Mouse (Mus musculus) embryonic fibroblast, embryonic 13.5 days (primary cell): ENCODE measurements at regions not wholly inside any gene's neighbourhood (a gene's known extent, or its start where the extent isn't known, plus 50 kb on each side); places are given as distances from the start of the nearest gene placed in this dataset.

Experiments
- CTCF ChIP-seq: IDR thresholded peaks from 2 replicates; pipeline ENCODE4 v1.5.1; 2011; ENCODE audit warnings: mild to moderate bottlenecking, control low read depth, low read length, moderate library complexity, borderline replicate concordance; ENCODE audit not compliant: insufficient read depth
- POLR2A ChIP-seq: IDR thresholded peaks from 2 replicates; pipeline ENCODE4 v1.6.1; 2011; ENCODE audit warnings: low read depth, mild to moderate bottlenecking, control low read depth, low read length, moderate library complexity

DNA sequence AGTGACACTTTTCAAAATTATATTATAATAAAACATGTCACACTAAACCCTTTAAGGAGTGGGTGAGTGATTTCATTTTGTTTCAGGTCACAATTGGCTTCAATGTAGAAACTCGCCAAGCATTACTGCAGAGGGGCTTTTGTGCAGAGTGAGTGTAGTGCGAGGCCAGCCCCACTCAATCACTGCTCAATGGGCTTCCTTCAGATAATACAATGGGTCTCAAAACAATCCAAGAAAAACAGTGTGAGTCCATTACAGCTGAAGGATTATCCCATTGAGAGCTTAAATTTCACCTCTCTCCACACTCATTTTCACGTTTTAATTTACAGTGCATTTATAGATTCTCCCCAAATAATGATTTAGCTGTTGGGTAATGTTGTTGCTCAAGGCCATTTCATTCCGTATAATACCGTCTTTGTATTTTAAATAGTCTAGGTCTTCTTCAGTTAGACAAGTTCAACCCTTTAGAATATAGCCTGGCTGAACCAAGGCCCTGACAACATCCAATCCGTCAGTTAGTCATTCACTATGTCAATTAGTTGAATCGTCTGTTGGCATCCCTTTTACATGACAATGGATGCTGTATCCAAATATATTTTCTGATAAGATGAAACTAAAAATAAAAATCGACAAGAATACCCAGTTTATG, 425.7 kb upstream of the Slit2 start:
- TF ChIP-seq POLR2A (no peak), CTCF (no peak)
